Mouse (Mus musculus): ENCODE results near the gene Lamp1.

DNA sequence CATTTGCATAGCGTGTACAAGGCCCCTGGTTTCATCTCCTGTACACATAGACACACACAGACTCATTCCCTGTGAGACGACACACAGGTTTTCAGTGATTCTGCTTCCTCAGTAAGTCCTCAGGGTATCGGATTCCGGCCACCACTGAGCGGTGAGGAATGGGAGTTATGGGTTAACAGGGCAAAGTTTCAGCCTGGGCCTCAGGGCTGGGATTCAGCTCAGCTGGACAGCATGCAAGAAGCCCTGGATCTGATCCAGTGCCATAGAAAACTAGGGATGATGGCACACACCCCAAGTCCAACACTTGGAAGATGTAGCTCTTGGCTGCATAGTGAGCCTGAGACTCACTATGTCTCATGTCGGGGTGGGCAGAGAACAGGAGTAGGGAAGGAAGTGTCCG lies 21.0 kb downstream of the Lamp1 start:
- TF ChIP-seq POLR2A (IDR thresholded peaks at IDR 0.05; ENCODE audit: borderline replicate concordance, extremely low read depth, insufficient read depth, insufficient read length, poor library complexity, severe bottlenecking) = no peak
- TF ChIP-seq CTCF (IDR thresholded peaks at IDR 0.05; ENCODE audit: borderline replicate concordance, extremely low read depth, insufficient read depth, insufficient read length) = no peak
